Mouse (Mus musculus): ENCODE results near the gene Nebl. TPM values are rescaled to one million over a fixed set of nuclear protein-coding genes. Genes with fewer than 3 reads are reported as not detected.

Nebl gene
- 100 to 1,000 TPM in 1 of 2 experiments, 10 to 100 TPM in 1; 99.3 to 101 TPM for total RNA-seq (2021)
- long read RNA-seq, full-length matches to known transcripts = 24 of 37 reads
- long read RNA-seq, partial matches to known transcripts = 0 of 37 reads
- long read RNA-seq, other reads (novel, unspliced or antisense) = 13 of 37 reads

DNA sequence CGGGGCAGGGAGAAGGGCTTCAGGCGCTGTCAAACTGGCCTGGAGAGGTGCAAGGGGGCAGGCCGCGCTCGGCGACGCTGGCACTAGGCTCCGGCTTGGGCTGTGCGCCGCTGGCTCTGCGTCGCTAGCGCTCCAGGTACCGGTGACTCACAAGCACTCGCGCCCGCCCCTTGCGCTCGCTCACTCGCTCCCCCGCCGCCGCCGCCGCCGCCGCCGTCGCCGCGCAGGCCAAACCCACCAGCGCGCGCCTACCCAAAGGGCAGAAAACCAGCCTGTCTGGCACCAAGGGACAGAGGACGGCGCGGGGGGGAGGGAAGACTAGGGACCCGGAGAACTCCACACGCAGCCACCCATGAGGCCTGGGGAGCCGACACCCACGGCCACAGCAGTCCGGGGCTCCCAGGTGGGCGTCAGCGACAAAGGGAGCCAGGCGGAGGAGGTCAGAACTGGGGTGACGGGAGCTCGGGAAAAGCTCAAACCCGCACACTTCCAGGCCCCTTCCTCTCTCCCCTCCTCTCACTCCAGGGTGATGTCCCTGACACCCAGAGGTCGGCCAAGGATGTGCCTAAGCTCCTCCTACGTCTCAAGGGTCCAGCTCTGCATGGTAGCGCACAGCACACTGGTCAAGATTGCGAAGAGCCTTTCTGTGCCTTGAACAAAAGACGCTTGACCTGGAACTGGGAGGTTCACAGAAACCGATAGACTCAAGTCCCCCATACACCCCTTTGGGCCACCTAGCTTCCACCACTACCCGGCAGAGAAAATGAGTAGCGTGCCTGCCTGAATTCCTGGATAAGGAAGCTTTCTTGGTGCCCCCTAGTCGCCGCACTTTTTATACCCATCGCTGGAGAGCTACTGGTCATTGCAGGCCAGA, at the start of gene Nebl:
Gene Nebl, minus strand, starts transcription at position 508 of the 874 bp plus-strand sequence.
- peak; percentile 66 to 75 for DNase-seq (ENCODE audit: low spot score in 2 of 2)

DNA sequence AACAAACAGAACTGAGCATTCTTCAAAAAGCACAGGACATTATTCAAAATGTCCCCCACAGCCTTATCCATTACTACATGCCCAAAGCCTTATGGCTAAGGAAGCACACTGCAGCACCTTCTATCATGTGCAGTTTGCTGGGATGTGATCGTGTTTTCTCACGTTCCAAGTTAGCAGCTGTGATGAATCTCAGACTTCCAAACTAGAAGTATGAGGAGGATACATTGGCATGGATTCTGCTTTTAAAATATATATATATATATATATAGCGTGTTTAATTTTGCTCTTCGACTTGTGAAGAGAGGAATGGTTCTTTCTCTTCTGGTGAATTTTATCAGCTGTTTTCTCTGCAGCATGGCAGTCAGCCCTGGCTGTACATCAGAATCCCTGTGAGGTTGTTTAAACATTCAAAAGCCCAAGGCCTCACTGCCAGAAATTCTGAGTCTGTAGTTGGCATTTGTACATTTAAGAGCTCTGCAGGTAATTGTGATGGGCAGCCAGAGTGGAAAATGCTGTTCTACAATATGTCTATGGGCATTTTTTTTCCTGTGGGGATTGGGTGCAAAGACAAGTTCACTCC, 39.1 kb upstream of the Nebl start:
- no peak for DNase-seq (ENCODE audit: low spot score in 2 of 2)

DNA sequence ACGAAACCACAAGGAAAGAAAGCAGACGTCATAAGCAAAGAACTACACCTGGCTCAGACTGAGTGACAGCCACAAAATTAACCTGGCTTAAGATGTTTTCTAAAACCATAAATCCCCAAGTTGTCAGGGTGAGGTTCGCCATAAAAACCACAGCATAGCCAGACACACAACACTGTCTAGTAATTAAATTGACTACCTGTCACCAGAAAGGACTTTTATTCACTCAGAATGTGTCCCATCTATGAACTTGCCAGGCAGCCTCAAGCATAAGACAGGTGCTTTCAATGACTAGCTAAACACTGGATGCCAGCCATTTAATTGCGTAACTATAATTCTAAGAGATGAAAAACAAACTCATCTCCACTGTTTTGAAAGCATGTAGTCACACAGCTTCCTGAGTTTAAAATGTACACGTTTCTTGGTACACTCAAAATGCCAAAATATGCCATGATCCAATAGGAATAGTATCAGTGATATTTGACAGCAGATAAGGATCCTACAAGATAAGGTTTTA, 38.0 kb upstream of the Nebl start:
- no peak for DNase-seq (ENCODE audit: low spot score in 2 of 2)

DNA sequence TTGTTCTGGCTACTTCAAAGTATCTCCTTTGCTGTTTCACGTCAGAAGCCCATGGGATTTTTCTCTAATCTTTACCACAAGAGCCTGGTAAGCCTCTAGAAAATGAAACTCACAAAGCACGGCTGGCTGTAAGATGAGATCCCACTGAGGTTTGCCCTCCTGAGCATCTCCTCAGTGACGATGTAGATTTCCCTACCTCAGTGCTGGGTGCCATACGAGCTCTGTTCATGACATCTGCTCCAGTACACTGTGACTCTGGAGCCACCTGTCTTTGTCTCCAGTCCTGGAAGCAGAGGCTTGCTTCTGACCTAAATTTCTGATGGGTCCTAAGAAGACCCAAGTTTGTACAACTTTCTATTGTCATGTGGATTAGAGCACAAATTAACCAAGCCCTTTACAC, 25.0 kb upstream of the Nebl start:
- DNase-seq (ENCODE audit: low spot score in 2 of 2) = no peak

DNA sequence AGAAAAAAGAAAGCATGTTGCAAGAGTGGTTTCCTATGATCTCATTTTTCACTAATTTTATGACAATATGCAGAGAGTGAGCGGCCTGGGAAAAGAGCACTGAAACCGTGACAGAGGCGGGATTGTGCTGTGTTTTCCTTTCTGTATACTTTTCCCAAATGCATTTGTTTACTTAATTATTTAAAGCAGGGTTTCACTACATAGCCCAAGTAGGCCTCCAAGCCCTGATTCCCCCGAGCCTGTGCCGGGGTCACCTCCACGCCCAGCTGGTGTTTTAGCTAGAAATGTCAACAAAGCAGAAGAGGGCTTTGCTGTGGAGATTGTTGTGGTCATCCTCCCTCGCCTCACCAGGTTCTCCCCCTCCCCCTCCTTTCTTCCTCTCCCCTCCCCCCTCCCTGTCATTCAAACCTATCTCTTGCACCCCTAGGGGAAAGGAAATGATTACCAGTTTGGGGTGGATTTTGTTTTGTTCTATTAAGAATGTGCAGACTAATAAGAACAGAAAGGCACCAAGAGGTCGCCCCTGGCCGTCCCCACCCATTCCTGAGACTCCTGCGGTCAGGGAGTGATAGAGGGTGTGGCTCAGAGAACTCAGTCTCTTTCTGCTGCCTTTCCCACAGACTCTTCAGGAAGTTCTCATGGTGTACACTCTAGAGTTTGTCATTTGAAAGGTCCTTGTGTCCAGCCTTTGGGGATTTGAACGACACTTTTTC, 10.9 kb upstream of the Nebl start:
- DNase-seq (ENCODE audit: low spot score in 2 of 2) = no peak

DNA sequence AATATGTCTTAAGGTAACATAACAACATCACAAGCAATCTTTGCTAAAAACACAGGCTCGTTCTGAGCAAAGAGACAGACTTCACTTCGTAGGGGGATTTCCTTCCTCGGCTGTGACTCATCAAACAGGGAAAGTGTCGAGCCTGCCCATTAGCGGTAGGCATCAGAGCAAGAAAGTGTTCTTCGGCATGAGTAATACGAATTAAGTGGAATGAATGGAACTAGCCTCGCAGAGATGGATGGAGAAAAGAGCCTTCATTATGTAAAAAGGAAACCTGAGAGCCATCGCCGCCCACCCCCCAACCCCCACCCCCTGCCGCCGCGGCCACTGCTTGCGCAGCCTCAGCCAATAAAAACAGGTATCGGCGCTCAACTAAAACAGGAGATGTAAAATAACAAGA, 10.3 kb upstream of the Nebl start:
- no peak for DNase-seq (ENCODE audit: low spot score in 2 of 2)

DNA sequence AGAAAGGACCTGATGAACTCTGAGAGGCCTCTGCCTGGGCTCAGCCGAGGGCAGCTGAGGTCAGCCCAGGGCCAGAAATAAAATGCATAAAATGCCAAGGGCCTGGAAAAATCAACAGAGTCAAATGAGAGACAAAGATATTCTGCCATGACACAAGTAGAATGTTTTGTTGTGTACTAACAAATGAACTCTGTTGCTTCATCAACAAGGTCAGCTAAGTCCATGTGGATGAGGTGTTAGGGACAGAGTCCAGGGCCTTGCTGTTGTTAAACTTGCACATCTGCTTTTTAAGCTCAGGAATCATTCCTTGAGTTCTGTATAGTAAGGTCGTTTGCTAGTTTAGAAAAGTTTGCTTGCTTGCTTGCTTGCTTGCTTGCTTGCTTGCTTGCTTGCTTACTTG, 9.2 kb upstream of the Nebl start:
- DNase-seq (ENCODE audit: low spot score in 2 of 2) = no peak

DNA sequence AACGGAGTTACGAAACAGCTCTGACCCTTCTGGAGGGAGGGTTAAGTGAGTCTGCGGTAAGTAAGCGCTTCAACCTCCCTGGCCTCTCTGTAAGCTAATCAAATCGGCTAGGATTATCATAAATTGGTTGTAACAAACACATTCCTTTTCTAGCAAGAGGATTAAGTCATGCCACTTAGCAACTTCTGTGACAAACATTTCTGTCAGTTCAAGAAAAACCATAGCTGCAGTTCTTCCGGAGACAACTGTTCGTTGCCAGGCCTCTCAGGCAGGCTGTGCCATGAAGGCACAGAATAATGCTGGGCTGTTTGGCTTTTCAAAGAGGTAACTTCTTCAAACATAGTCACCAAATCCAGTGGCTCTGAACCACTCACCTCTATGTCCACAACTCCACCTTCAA, 946 bp upstream of the Nebl start:
- no peak for DNase-seq (ENCODE audit: low spot score in 2 of 2)

DNA sequence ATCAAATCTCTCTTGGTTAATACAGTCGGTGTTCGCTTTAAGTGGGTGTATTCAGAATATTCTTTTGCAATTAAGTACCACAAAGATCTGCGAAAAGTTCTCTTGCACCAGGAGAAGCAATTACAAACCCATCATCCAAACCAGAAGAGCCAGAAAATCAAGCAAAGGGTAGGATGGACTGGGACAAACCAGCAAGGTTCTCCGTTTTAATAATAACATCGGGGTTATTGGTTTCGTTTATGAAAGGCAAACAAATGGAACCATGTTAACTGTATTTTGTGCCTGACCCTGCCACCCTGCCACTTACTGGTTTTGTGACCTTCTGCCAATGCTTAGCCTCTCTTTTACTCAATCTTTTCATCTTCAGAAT, 552 bp upstream of the Nebl start:
- no peak for DNase-seq (ENCODE audit: low spot score in 2 of 2)

DNA sequence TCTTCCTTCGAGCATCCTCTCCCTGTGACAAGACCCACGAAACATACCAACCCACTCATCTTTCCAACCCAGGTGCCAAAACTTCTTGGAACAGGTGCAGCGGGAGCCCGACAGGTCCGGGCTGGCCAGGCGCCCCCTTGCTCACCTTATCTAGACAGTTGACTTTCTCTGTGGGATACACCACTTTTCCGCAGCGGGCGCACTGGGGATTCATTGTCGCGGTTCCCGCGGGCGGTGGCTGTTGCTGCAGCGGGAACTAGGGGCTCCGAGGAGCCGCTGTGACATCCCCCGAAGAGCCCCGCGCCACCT, 662 bp downstream of the Nebl start:
- DNase-seq (ENCODE audit: low spot score in 2 of 2) = no peak

DNA sequence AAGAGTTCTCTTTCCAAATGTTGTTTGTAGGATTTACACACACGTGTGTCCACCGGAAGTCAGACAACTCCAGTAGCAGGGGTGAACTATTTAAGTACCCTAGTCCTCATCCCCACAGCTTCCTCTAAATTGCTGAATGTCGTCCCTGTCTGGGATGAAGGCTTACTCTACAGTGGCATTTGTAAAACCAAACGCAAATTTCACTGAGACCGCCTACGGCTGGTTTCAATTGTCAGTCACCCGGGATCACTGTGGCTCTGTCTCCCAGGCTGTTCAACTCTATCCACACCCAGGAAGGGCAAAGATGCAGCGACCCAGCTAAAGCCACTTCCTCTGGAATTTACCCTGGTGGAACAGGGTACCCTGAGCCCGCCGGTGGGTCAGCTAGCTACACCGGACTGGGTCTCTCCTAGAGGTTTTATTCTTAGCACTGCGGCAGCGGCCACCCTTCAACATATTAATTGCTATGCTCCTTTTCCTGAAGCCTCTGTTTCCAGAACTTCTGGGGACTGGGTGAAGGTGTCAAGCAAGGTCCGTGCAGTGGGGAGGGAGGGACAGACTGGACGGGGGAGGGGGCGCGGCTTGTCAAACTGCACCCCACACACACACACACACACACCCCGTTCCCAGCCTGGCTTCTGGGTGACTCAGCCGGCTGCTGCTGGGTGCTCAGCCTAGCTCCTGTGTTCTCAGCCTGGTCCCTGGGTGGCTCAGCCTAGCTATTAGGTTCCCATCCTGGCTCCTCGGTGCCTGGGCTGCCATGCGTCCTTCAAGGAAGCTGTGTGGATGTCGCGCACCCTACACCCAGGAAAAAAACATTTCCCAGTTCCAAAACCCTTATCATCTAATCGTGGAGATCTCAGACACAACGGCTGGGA, 1.3 kb downstream of the Nebl start:
- peak; percentile 43 to 50 for DNase-seq (ENCODE audit: low spot score in 2 of 2)

DNA sequence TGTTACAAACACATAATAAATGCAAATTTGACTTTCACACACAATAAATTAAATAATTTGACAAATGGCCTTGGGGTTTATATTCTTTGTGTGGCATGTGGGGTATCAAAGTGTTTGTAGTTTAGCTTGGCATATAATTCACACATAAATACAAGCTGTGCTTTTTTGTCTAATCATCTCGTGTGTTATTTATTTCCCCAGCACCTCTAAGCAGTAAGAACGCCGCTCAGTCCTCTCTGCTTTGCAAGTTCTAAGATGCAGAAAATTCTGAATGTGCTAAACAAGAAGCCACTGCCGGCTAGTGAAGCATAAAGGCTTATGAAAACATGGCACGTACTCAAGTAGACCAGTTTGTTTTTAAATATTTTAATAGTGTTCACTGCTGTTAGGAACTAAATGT, 6.9 kb downstream of the Nebl start:
- DNase-seq (ENCODE audit: low spot score in 2 of 2) = no peak

DNA sequence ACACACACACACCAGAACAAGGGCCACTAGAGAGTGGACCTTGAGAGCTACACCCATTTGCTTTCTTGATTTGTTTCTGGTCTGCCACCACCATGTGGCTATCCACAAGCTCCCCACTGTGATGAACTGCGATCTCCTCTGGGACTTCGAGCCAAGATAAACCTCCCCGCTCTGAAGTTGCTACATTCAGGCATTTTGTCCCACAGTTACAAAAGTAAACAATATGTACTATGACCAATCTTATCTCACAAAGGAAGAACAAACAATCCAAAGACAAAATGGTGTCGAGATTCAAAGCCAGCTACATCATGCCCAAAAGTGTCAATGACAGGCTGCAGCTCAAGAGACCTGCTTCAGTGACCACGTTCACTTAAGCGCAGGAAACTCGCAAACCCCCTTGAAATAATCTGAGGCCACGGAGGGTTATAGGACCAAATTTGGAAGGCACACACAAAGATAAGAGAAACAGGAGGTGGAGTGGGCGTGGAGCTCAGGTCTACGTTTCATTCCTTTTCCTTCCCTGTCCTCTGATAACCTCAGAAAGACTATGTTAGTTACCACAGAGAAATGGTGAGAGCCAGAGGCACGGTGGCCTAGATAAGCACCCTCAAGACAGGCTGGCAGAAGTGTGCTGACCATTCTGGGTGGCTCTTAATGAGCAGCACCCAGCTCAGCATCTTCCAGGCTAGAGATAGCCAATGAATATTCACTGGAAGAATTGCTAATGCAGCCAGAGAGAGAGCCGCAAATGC, 7.8 kb downstream of the Nebl start:
- DNase-seq (ENCODE audit: low spot score in 2 of 2) = no peak

DNA sequence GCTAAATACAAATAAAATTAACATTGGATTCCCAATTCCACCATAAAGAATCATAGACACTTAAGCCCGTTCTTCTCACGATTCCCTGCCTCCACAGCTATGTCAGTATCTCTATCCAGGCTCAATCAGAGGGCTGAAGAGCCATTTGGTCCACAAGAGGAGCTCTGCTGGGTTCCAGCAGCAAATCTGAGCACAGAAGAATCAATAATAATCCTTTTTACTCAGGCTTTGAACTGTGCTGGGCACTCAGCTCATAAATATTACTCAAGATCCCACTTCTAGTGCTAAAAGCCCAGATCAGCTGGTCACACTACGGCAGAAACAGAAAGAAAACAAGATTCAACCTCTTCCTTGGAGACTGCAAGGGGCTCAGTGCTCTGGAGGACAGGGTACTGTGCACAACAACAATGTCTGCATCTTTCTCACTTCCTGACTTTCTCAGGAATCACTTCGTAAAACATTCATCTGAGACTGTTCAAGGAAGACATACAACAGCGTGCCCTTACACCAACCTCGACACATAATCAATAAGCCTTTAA, 10.0 kb downstream of the Nebl start:
- no peak for DNase-seq (ENCODE audit: low spot score in 2 of 2)

DNA sequence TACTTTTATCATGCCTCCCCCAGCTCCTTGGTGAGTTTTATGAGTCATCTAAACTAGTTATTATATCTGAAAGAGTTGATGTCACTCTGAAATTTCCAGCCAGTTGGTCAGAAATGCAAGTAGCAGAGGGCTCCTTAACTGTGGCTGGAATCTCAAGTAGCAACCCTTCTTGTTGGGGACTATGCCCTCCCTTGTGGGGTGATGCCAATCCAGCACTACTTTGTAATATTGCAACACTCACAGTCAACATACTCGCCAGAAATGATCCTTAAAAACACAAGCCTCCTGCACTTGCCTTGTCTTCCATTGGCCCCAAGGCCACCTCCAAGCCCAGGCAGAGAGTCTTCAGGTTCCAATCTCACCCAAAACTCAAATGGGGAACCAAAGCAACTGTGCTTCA, 13.0 kb downstream of the Nebl start:
- DNase-seq (ENCODE audit: low spot score in 2 of 2) = no peak

DNA sequence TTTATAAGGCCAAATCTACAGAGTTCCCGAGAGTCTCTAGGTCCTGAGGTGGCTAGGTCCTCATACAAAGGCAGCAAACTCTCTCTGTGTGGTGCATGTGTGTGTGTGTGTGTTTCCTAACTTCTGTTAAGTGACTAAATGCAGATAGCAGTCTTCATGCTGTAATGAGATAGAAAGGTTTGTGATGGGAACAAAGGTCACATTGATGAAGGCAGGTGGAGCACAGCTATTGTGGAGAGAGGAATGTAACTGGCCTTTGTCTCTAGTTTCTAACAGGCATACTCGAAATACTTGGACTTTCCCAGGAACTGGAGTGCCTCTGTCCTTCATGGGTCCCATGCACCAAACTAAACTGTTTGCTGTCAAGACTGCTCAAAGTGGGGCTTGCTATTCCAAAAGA, 14.1 kb downstream of the Nebl start:
- no peak for DNase-seq (ENCODE audit: low spot score in 2 of 2)

DNA sequence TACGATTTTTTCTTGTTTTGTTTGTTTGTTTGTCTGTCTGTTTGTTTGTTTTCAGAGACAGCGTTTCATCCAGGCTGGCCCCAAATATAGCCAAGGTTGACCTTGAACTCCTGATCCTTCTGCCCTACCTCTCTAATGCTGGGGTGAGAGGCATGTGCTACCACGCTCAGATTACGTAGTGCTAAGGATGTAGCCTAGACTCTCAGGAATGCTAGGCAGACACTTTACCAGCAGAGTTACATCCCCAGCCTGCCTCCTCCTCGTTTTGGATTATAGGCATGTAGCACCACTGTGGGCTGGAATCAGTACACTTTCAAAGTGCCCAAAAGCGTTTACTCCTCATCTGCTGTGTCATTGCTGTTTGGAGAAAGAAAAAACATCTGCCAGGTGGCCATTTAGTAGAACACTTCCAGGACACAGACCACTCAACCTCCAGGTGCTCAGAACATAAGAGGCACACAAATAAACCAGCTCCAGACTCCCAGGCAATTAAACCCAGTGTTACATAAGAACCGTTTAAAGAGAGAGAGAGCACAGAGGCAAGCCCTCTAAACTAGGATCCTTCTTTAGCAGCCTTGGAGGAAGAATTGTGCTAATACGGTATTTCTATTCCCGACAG, 16.0 kb downstream of the Nebl start:
- DNase-seq (ENCODE audit: low spot score in 2 of 2) = no peak

DNA sequence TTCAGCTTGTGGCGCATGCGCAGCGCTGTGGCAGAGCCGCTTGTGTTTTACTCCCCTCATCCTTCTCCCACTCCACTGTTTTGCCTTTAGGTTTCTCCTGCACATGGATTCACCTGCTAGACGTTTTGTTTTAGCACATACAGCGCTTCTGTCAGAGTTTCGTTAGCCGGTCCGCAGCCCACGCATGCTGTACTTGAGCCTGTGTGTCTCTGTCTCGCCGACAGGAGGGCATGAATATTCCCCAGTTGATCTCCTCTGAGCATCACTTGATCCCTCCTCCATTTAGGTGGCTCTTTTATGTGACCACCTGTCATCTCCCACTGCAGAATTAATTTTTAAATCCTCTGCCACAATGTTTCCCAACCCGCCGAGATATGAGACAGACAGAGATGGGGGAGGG, 16.6 kb downstream of the Nebl start:
- no peak for DNase-seq (ENCODE audit: low spot score in 2 of 2)

DNA sequence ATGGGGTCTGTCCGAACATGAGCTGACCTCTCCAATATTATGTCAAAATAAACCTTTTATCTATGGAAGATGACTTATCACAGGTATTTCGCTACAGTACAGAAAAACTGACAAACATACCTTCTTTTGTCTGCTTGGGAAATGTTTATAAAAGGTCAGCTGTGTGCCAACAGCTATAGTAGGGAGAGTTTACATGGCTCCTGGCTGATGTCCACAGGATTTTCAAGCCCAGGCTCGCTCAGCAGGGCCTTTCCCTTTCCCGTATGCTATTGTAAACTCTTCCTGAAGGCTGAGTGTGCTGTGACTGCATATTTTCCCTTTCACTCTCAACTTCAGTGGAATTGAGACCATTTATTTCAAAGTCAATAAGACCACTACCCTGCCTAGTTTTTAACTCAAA, 17.1 kb downstream of the Nebl start:
- no peak for DNase-seq (ENCODE audit: low spot score in 2 of 2)

DNA sequence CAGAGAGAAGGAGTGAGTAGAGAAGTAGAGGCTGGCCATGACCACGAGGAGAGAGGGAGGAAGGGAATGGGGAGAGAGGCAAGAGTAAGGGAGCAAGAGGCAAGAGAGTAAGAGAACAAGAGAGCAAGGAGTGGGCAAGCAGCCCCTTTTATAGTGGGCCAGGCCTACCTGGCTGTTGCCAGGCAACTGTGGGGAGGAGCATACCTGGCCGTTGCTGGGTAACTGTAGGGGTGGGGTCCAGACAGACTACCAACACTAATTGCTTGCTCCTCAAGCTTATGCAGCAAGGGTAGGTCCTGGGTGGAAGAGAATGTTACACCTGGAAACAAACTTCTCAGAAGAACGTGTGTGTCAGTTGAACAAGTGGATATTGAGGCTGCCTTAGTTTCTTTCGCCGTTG, 20.0 kb downstream of the Nebl start:
- no peak for DNase-seq (ENCODE audit: low spot score in 2 of 2)
